Mouse (Mus musculus) layer of hippocampus, adult 18-20 months (tissue): ENCODE data around the gene Pla2g10. TPM values are rescaled to one million over a fixed set of nuclear protein-coding genes. Genes with fewer than 3 reads are reported as not detected.
"Not testable (repeated sequence)": the region's sequence is repeated elsewhere in the genome, so short reads cannot be mapped to it uniquely, and the experiment has no call there.

ENCODE experiments used
- DNase-seq, 2 experiments: peaks; one replicate each; pipeline ENCODE4 v3.0.0; 2022; ENCODE audit warnings: low spot score in 2 of 2
- long read RNA-seq: library from polyadenylated mRNA; stranded (forward); transcript quantifications from one replicate; pipeline ENCODE4 v2.0.0, GENCODE M21; 2021
- total RNA-seq, 2 experiments: library from RNA; stranded (reverse); gene quantifications; 2 replicates each; pipeline ENCODE4 v1.2.3; 2021

Gene Pla2g10
- not detected for total RNA-seq
- long read RNA-seq, partial matches to known transcripts, result 0 of 13 reads
- long read RNA-seq, other reads (novel, unspliced or antisense), result 13 of 13 reads

GRCm38 (mm10) chr16:13730285-13731255, at the start of gene Pla2g10:
Gene Pla2g10 (minus strand): TSS chr16:13730983.
- DNase-seq, result no peak

GRCm38 (mm10) chr16:13774651-13775050, 43.9 kb upstream of the Pla2g10 start:
- DNase-seq, result not testable (repeated sequence)

DNA sequence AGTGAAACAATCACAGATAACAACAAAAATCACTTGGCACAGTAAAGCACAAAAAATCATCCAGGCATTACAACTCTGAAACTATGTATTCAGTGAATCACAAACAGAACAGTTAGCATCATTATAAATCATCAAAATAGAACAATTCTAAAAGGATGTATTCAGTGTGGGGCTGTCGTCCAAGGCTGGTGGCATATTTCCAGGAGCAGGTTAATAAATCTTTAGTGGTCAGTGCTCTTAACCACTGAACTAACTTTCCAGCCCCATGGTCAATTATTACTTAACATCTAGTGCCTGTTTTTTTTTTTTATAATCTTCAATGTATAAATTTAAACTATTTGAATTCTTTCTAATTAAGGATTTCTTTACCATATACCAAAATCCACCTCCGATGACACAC, 43.2 kb upstream of the Pla2g10 start:
- not testable (repeated sequence) for DNase-seq

DNA sequence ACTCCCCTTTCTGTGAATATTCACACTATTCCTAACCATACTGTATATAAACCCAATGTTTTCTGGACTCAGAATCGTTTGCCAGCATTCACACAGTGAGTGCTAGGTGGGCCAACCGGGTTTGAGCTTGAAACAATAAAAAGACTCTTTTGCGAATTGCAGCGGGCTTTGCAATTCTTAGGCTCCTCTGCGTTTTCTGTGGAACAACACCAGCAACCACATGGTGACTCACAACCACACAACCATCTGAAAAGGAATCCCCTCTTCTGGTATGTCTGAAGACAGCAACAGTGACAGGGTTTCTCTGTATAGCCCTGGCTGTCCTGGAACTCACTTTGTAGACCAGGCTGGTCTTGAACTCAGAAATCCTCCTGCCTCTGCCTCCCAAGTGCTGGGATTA, 41.3 kb upstream of the Pla2g10 start:
- DNase-seq, result not testable (repeated sequence)

DNA sequence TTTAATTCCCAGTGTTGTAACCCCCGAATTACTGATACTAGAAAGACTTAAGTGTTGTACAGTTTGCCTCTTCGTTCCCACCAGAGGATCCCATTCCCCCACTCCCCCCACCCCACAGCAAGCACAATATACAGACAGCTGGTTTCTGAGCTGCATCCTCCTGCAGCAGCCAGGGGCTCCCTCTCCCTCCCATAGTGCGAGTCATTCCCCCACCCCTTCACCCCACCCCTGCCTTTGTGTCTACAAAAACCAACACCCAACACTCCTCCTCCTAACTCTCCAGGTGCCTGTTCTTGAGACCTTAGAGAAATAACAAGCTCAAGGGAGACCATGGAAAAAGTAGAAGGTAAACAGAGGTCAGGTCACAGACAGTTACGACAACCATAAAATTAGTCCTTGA, 40.8 kb upstream of the Pla2g10 start:
- not testable (repeated sequence) for DNase-seq

DNA sequence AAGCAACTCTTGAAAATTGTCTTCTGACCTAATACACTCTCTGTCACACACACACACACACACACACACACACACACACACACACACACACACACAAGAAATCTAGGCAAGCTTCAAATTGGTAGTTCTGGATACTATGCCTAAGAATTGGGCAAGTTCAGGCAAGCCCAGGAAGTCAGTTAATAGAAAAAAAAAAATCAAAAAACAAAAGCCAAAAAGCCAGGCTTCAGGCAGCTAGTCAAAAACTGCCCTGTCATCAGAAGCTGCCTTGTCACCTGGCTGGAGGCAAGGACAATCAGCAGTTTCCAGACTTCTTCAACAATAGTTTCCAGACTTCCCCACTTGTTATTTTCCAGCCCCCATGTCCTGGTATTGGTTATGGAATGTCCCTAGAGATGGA, 35.6 kb upstream of the Pla2g10 start:
- no peak for DNase-seq

DNA sequence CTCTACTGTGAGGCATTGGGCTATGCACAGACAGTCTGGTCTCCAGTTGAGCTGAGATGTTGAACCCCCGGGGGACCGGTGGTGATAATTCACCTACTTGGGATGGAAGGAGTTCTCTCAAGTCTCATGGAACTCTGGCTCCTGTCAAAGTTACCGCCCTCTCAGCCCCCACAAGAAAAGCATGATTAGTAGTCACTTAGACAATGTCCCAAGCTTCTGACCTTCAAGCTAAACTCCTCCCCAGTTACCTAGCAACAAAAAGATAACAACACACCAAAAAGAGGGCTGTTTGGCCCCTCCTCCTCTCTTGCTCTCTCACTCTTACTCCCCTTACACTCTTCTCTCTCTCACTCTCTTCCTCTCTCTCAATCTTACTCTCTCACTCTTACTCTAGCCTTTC, 33.7 kb upstream of the Pla2g10 start:
- DNase-seq, result no peak

GRCm38 (mm10) chr16:13762807-13763206, 32.0 kb upstream of the Pla2g10 start:
- DNase-seq, result not testable (repeated sequence)

GRCm38 (mm10) chr16:13757823-13758222, 27.0 kb upstream of the Pla2g10 start:
- no peak for DNase-seq

DNA sequence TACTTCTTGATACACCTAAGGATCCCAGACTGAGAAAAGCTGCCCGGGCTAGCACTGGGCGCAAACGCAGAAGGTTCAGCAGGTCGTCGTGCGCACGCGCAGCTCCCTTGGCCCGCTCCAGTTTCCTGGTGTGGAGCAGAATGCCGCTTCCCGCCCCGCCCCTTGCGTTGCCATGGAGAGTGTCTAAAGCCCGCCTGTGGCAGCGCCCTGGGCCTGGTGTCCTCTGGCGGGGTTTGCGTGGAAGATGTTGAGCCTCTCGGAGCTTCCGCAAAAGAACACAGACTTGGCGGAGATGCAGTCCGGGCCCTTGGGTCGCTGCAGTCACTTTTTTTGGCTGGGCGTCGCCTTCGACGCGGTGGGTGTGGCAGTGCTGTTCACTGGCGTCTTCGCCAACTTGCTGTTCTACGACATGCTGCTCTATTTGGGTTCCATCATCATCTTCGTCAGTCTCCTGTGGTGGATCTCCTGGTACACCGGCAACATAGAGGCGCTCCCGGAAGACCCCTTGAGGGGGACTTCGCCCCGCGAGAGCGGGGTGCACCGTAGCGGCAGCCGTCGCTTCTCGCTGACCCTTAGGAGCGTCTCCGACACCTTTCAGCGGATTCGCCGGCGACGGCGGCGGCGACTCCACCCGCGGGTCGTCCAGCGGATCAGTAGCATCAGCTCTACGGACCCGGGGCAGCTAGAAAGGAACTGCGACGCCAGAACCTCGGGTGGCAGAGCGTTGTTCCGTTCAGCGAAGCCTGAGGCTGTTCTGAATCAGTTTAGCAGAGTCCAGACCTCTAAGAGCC, 23.8 kb upstream of the Pla2g10 start:
- peak; percentile 88 to 94 for DNase-seq

DNA sequence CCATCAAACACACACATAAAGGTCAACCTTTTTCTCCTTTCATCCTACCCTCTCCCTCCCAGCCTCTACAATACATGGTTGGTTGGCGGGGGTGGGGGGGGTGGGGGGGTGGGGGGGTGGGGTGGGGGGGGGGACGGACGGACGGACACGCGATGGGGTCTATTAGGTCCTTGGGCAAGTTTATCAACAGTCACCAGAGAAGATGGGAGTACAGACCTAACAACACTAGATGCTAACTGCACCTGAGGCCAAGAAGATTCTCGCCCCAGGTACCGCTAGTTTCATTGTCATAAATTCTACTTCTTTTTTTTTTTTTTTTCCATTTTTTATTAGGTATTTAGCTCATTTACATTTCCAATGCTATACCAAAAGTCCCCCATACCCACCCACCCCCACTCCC, 23.2 kb upstream of the Pla2g10 start:
- no peak for DNase-seq

- DNase-seq, result no peak
Observed at GRCm38 (mm10) chr16:13750626-13751025, 19.8 kb upstream of the Pla2g10 start.

DNA sequence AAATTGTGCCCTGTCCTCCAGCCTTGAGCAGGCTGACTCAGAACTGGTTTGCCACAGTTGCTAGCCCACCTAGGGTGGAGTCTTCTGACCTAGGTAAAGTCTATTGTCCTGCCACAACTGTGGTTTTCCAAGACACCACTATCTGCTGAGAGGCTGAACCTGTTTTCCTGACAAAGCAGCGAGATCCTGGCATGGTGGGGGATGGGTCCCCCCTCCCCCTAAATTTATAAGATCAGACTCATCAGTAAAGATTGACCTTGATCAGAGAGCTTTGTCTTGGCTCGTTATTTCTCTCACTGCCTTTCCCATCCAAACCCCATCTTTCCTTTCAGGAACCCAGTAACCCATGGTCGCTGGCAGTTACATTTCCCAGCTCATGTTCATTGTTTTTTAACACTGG, 19.2 kb upstream of the Pla2g10 start:
- no peak for DNase-seq

DNA sequence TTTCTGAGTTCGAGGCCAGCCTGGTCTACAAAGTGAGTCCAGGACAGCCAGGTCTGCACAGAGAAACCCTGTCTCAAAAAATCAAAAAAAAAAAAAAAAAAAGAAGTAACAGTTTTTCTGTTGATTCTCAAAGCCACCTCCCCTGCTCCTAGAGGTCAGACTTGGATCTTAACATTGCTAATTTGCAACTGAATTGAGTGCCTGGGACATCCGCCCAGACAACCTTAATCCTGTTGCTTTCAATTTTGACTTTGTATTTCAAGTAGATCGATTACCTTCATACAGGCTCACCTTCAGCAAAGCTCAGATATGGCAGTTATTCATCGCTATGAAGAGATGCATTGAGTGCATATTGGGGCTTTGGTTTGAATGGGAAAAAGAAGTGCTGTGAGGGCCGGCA, 18.5 kb upstream of the Pla2g10 start:
- DNase-seq, result no peak

DNA sequence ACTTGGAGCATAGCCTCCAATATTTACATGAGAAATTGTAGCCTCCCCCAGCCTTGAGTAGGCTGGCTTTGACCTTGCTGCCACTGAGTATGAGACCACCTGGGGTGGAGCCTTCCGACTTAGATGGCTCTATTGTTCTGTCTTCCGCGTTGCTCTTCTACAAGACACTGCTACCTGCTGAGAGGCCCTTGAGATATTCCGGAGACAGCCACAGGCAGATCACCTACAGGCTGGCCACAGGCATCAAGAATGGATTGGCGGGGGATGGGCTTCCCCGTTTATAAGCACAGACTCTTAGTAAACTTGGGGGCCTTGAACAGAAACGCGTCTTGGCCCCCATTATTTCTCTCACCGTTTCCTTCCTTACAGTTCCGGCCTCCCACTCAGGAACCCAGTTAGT, 18.0 kb upstream of the Pla2g10 start:
- not testable (repeated sequence) for DNase-seq

- no peak for DNase-seq
Observed at GRCm38 (mm10) chr16:13748124-13748523, 17.3 kb upstream of the Pla2g10 start.

GRCm38 (mm10) chr16:13747708-13748107, 16.9 kb upstream of the Pla2g10 start:
- DNase-seq, result no peak

- DNase-seq, result no peak
Observed at GRCm38 (mm10) chr16:13740844-13741243, 10.1 kb upstream of the Pla2g10 start.

DNA sequence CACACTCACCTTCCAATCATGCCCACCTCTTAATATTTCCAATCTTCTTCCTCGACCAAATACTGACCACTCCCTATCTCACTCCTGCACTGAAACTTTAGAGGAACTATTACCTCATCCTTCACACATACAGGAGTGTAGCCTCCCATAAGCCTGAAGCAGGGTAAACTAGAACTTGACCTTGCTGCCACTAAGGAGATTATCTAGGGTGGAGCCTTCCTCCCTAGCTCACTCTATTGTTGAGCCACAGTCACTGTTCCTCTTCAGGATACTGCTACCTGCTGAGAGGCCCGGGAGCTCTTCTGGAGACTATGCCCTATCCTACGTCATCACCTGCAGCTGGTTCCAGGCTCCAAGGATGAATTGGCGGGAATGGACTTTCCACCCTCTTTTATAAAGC, 8.3 kb upstream of the Pla2g10 start:
- not testable (repeated sequence) for DNase-seq

- DNase-seq, result no peak
Observed at GRCm38 (mm10) chr16:13735977-13736376, 5.2 kb upstream of the Pla2g10 start.

- peak; percentile 53 to 86 for DNase-seq
Observed at GRCm38 (mm10) chr16:13733518-13734137, 2.8 kb upstream of the Pla2g10 start.
